Mouse (Mus musculus) spleen, embryonic (tissue): Measurements from ENCODE around the gene Ago1.

Experiments used
- CTCF ChIA-PET: fragments of 350-600 bp; sonication (Branson Sonifier 250); formaldehyde crosslinking; loops from one replicate; lab custom pipeline; 2022; lab: Charles Lee

Gene Ago1

DNA sequence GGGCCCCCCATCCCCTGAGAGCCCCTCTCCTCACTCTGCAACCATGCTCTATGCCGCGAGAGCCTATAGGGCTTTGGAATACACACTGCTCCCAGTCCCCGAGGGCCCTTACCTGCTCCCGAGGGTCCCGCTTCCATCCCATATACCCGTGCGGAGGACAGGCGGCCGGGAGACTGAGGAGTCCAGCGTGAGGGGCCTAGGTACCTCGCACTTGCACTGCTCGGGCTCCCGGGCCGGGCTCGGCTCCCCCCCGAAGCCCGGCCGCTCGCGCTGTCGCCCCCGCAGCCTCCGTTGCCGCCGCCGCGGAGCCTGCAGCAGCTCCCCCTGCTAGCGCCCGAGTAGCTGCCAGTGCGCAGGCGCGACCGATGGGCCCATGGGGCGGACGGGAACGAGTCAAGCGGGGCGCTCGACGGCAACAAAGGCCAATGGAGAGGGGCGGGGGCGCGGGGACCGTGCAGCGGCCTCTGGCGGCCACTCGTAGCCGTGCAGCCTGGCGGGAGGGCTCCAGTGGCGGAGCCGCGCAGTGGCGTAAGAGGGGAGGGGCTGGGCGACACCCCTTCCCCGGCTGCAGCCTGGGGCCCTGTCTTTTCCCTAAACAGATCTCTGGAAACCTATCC is at the start of gene Ago1:
Gene Ago1 (minus strand): TSS at position 299 of the 617 bp plus-strand sequence.
- CTCF ChIA-PET = interaction anchor here (0.7 kb wide), 1 partner anchor 1858 kb away, joined by 5 read pairs; the partner anchor contains the start of gene 3100002H09Rik

DNA sequence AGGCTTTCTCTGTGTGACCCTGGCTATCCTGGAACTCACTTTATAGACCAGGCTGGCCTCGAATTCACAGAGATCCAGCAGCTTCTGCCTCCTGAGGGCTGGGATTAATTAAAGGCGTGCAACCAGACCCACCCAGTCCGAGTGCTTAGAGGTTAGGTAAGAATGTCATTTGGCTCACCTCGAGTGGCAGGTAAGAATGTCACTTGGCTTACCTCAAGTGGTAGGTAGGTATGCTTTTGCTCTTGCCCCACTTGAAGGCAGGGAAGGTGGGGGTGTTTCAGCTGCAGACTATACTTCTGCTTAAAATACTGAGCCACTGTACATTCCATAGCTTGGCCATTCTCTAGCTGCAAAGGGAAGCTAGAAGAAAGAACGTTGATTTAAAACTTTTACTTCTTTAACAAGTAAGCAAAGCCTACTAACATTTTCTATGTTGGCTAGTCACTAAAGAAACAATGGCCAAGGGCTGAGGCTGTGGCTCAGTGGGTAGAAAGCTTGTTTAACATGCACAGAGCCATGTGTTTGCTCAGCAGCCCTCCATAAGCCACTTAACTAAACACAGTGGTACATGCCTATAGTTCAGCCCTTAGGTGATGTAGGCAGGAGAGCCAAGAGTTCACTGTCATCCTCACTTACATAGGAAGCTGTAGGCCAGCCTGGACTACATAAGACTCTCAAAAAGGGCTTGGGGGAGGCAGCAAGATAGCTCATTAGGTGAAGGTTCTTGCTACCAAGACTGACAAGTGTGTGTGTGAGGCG is 44.1 kb upstream of the Ago1 start:
- CTCF ChIA-PET = no interaction called here

DNA sequence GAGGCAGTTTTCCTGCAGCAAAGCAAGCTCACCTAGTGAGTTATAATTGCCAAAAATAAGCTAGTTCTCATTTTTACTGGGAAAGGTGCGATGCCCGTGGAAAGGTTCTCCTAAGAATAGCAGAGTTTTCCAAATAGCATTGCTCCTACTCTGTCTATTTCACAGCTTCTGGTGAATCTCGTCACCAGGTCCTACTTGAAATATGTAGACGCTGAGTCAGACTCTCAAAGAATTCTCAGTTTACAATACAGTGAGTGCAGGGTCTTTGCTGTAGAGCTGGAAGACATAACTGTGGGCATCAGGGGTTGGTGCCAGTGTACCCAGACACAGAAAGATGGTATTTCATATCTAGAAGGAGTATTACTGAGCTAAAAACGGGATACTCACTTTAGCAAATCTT is 42.6 kb upstream of the Ago1 start:
- CTCF ChIA-PET = no interaction called here

DNA sequence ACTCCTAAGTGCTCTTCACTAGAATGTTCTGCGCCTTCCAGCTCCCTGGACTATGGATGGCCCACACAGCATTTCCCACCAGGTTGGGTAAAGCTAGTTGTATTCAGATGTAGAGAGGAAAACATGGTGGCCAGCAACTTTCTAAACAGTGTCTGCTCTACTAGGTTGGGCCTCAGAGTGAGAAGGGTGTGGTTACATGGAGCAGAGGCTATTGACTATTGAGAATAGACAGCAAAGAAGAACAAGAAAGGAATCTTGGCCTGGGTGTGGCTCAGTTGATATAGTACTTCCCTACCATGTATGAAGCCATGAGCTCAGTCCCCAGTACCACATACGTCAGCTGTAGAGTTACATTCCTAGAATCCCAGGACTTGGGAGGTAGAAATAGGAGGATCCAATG is 40.7 kb upstream of the Ago1 start:
- CTCF ChIA-PET = no interaction called here

DNA sequence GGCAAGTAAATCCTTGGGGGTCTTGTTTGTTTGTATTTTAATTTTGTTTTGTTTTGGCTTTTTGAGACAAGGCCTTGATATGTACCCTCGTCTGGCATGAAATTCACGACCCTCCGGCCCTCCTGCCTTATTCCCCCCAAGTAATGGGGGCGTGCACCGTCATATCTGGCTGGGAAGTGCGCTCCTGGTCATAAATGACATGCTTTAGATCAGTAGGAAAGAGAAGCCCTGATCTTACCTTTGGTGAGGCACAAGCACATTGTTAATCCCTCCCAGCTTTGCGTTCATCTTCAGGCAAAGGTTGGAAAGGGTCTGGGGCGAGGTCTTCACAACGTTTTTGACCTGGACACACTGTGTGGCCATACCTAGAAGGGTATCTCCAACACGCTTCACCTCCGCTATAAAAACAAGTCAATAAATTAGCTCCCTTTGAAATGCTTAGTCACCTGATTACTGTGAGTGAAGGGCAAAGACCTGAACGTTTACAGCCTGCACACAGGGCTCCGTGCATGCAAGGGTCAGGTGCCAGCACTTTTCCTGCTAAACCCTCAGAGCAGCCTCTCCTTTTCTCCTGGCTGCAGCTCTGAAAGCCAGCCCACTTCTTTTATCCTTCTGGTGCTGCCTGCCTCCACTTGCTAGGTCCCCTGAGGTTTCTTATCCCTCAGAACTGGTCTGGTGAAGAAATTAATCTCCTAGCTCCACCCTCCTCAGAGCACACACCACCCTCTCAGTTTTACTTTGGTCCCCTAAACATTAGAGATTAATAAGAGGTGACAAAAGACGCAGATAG is 39.9 kb upstream of the Ago1 start:
- CTCF ChIA-PET = no interaction called here

DNA sequence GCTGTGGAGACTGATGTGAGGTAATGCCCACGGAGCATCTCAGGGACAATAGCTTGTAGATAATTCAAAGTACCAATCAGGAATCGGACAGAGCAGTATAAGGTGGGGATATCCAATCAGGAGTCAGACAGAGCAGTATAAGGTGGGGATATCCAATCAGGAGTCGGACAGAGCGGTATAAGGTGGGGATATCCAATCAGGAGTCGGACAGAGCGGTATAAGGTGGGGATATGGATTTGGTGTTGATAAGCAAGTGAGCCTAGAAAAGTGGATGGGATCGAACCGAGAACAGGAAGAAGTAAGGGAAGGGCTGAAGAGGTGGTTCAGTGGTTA is 34.6 kb upstream of the Ago1 start:
- CTCF ChIA-PET = no interaction called here

DNA sequence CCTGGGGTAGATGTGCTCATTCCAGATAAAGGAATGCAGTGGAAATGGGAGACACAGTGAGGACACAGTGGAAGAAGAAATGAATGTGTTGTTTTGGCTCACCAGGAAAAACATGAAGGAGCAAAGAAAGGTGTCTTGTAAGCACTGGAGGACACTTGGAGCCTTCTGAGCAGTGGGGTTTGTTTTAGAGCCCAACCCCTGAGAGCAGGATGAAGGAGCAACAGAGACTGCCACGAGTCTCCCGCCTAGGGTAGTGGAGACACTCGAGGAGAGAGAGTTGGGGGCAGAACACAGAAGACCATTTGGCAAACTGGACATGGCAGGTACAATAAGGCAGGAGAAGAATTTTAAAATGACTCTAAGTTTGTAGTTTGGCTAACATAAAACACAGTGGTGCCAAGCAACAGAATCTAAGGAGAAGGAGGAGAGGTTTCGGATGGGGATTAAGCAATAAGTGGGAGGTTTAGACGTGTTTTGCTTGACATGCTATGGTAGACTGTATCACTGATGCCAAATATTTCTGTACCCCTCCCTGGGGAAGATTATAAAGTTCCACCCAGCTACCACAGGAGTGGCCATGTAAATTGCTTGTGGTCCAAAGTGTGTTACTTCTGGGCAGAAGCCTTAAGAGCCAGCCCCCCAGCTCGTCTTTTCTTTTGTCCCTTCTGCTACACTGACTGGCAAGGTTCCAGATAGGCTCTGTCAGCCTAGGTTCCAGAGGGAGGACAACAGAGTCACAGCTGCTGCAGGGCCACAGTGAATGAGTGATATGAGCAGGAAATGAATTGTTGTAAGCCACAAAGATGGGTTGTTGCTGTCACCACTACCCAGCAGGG is 34.0 kb upstream of the Ago1 start:
- CTCF ChIA-PET = no interaction called here

DNA sequence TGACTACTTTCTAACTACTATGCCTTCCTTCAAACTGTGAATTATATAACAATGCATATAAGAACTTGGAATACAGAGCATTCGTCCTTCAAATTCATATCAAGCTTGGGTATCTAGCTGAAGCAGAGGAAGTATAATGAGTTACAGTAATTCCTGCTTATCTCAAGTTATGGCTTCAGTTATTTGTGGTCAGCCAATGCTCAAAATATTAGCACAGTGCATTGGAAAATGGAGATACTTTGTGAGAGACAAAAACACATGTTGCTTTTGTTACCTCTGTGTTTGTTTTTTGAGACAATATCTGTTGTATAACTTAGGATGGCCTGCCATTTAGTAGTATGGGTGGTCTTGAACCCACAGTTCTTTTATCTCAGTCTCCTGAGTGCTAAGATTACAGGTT is 30.2 kb upstream of the Ago1 start:
- CTCF ChIA-PET = no interaction called here

DNA sequence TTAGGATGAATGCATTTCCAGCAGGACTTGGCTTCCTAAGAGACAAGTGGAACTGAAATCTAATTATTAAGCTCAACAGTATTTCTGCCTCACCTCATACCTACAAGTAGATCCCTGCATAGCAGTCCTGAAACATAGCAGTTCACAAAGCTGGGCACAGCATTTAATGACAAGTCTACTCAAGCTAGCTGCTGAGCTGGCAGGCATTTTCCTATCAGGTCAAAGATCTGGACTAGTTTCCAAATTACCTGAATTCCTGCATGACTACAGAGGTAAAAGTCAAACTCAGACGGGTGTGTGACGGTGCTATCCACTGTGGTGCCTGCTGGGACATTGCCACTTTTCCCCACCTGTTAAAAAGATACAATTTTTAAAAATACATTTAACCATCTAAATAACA is 28.6 kb upstream of the Ago1 start:
- CTCF ChIA-PET = no interaction called here

DNA sequence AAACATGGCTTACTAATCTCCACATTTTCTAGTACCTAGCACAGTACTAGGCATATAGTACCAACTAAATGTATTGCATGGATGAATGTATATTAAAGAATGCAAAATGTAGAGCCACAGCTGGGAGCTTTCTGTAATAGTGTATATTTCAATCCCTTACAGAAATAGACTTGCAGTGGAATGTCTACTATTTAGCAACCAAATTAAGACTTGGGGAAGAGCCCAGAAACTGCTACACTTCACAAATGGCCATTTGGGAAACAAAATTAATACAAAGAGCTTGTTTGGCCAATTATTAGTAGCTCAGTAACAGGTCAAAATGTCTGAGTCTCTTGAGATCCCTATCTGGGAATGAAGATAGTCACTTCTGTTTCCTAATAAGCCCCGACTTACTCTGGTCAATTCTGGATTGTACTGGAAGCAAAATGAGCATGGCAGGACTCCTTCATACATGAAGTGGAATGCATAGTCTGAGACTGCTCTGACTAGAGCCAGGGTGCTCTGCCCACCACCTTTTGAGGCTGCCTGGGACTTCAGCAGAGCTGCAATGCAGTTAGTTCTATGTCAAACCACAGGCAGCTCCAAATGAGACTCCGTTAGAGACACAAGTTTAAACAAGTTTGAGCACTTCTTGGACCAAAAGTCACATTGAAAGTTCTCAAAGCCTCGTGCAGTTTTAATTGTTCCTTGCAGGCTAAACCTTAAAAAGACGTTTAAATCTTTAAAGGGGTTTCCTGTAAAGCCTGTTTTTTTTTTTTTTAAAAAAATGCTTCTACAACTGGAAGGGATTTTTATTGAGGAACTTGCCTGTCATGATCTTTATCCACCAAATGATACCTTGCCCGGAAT is 27.8 kb upstream of the Ago1 start:
- CTCF ChIA-PET = interaction anchor here (0.6 kb wide), 1 partner anchor 20 kb away, joined by 3 read pairs; no protein-coding TSS in a partner anchor

DNA sequence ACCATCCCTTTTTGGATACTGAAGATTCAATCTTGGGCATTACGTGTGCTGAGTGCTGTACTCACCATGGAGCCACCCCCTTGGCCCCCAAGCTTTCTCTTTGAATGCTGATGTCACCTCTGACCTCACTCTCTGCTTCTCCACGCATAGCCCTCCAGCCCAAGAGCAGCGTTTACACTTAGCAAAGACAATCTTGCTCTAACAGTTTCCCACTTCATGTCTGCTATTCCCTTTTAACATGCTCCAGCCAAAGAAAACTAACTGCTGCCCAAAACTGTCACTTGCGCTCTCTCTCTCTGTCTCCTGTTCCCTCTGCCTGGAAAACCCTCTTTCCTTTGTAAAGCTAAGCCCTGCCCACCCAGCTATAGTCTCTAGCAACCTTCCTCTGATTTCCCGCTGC is 27.1 kb upstream of the Ago1 start:
- CTCF ChIA-PET = no interaction called here

DNA sequence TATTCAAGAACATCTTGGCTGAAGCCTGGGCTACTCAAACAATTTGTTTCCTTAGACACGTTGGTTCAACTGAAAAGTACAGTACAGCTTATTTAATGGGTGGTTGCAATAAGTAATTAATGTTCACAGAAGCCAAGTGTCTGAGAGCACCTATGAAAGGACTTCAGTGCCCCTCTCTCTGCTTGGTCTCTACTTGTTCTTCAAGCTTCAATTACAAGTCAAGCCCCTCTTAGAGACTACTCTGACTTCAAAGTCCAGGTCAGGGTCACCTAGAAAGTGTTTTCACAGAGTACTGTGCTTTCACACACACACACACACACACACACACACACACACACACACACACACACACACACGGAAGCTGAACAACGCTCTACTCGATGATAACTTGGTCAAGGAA is 25.0 kb upstream of the Ago1 start:
- CTCF ChIA-PET = interaction anchor here (0.7 kb wide), 1 partner anchor 17 kb away, joined by 3 read pairs; no protein-coding TSS in a partner anchor

DNA sequence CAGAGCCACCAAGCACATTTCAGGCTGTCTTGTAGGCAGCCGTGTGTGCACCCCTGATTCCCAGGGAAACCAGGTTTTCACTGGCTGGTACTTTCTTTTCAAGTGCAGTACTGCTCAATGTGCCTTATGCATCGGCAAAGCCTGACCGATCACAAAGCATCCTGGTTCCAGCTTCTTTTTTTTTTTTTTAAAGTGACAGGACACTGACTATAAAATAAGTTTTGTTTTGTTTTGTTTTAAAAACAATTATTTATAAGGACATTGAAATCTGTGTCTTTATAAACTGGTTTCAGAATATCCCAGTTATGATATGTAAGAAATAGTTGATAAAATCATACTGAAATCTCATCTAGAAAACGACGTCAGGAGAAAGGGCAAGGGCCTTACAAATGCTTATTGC is 23.6 kb upstream of the Ago1 start:
- CTCF ChIA-PET = interaction anchor here (0.6 kb wide), 1 partner anchor 10 kb away, joined by 3 read pairs; no protein-coding TSS in a partner anchor

DNA sequence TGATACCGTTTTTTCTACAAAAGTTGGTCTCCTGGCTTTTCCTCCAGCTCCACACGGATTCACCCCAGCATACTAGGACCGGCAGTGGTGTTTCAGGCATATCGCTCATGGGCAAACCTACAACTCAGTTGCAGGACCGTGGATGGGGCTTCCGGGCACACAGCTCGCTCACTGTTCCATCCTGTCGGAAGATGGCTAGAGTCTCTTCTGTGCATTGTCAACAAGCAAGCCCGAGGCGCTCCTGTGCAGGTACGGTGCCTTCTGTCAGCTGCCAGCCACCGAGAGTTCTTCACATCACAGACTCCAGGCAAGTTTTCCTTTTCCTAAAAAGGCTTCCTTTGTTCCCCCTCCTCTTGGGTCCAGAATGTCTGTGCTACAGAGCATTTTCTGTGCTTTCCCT is 22.3 kb upstream of the Ago1 start:
- CTCF ChIA-PET = no interaction called here

DNA sequence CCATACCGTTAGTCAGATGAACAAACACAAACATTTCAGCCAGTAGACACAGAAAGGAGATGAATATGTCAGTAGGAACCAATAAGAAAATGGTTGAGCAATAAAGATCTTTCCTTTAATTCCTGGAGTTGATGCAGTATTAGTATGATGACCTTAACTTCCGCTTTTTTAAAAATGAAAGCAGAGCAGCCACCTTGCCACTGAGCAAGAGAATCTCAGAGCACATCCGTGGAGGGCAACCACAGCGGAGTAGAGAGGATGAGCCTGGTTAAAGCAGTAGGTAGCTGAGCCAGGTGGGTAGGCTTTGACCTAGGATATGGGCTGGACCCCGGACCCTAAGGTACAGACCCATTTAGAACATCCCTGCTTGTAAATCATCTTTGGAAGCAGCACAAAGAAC is 21.4 kb upstream of the Ago1 start:
- CTCF ChIA-PET = no interaction called here

DNA sequence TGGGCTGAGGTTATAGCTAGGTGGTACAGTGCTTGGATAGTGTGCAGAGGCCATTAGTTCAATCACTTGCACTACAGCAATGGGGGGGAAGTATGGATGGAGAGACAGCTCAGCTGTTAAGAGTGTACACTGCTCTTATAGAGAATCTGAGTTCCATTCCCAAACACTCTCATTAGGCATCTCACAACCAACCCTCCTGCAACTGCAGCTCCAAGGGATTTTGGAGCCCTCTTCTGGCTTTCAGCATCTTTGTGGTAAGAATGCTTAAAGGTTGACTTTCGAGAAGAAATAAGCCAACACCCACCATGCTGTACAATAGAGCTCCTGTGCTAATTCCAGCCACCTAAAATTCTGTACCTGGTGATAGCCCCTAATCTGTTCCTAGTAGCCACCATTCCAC is 17.8 kb upstream of the Ago1 start:
- CTCF ChIA-PET = no interaction called here

DNA sequence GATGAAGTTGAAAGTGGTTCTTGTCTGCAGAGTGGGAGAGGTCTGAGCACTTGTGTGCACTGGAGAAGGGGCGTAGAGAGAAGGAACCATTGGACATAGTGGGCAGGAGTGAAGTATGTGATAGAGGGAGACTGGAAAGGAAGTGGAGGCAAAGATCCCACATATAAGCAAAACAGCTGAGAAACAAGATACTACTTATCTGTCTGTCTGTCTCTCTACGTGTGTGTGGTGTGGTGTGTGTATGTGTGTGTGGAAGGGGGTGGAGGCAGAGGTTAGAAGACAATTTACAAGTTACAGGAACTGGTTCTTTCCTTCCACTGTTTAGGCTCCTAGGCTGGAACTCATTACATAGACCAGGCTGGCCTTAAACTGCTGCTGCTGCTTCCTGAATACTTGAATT is 16.7 kb upstream of the Ago1 start:
- CTCF ChIA-PET = no interaction called here

DNA sequence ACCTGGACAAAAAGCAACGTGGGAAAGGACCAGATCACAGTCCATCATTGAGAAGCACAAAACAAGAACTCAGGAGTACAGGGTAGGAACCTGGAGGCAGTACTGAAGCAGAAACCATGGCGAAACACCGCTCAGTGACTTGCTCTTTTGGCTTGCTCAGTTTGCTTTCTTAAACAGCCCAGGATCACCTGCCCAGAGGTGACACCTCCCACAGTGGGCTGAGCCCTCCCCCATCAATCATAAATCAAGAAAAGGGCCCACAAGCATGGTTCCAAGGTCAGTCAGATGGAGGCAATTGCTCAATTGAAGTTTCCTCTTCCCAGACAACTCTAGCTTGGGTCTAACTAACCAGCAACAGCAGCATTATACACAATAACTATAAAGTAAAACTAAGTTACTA is 15.5 kb upstream of the Ago1 start:
- CTCF ChIA-PET = no interaction called here

DNA sequence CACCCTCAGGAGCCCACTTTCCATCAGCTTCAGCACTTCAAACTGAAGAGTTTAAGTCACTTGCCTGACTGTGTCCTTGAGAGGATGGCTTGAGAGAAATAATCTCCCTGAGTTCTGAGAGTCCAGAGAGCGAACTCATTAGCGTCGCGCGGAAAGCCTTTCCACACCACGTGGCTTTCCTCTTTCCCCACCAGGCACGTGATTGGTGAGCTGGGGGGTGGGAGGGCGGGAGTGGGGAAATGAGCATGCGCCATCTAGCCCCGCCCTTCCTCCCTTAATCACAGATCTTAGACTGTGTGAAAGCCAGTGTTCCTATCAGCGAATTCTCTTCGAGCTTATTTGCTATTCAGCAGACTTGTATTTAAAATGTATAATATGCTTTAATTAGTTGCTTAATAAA is 14.6 kb upstream of the Ago1 start:
- CTCF ChIA-PET = interaction anchor here (0.6 kb wide), 1 partner anchor 626 kb away, joined by 3 read pairs; no protein-coding TSS in a partner anchor

DNA sequence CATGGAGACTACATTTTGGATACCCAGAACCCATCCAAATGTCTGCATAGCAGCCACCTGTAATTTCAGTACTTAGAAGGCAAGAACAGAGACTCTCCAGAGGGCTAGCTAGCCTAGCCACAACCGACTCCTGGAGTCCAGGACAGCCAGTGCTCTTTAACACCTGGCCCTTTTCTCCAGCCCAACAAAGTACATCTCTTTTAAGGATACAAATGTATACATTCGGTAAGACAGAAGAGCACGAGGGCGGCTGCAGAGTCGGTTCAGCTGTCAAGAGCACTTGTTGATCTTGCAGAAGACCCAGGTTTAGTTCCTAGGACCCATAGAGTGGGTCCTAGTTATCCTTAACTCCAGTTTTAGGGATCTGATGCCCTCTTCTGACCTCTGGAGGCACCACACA is 13.1 kb upstream of the Ago1 start:
- CTCF ChIA-PET = interaction anchor here (0.6 kb wide), 1 partner anchor 16 kb away, joined by 5 read pairs; no protein-coding TSS in a partner anchor

DNA sequence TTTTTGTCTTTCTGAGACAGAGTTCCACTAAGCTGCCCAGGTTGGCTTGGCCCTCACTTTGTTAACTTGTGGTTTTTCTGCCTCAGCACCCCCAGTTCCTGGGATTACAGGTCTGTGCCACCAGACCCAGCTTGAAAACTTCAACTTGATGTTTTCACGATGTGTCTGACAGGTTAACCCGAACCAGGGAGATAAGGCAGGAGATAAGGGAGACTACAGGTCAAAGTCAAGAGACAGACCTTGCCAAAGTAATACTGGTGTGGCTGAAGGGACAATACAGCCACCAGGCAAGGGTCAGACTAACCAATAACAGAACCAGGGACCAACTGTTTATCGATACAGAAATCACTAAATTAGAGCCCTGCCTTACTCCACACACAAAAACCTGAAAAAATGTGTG is 11.9 kb upstream of the Ago1 start:
- CTCF ChIA-PET = no interaction called here
